Mouse (Mus musculus) G1E (cell line): ENCODE results near the gene Dscam. TPM values are rescaled to one million over a fixed set of nuclear protein-coding genes. Genes with fewer than 3 reads are reported as not detected.

Experiments used
- ATAC-seq: 2 replicates; pipeline ENCODE4 v1.8.0; 2016; ENCODE audit warnings: mild to moderate bottlenecking; ENCODE audit not compliant: insufficient number of reproducible peaks, poor library complexity, low FRiP score, severe bottlenecking; ENCODE audit errors: extremely low read depth
- DNase-seq: peaks from one replicate; pipeline ENCODE4 v3.0.0; 2012; ENCODE audit warnings: low spot score
- H3K27me3 ChIP-seq: 2 replicates; pipeline ENCODE4 v1.6.1; 2012; ENCODE audit warnings: mild to moderate bottlenecking, low read length, inconsistent platforms; ENCODE audit not compliant: insufficient read depth
- H3K36me3 ChIP-seq: replicated peaks from 2 replicates; pipeline ENCODE3; 2012; ENCODE audit warnings: mild to moderate bottlenecking, inconsistent platforms
- H3K4me1 ChIP-seq: 2 replicates; pipeline ENCODE4 v1.6.1; 2012; ENCODE audit warnings: low read depth, low read length, inconsistent platforms, mixed read lengths; ENCODE audit not compliant: insufficient read depth
- H3K4me3 ChIP-seq: 2 replicates; pipeline ENCODE4 v1.5.1; 2012; ENCODE audit warnings: low read depth, mild to moderate bottlenecking, inconsistent platforms, low read length, moderate library complexity, mixed read lengths
- H3K9me3 ChIP-seq: replicated peaks from 2 replicates; pipeline ENCODE4 v1.6.1; 2012; ENCODE audit warnings: inconsistent platforms
- CTCF ChIP-seq: IDR thresholded peaks from 2 replicates; pipeline ENCODE4 v1.5.1; 2012; ENCODE audit warnings: low read depth, low read length, inconsistent platforms, mixed read lengths
- GATA1 ChIP-seq: IDR thresholded peaks from 2 replicates; pipeline ENCODE4 v1.6.1; 2012; ENCODE audit warnings: borderline replicate concordance, low read length, inconsistent platforms, mixed read lengths
- GATA2 ChIP-seq: IDR thresholded peaks from 2 replicates; pipeline ENCODE4 v1.6.1; 2012; ENCODE audit warnings: low read depth, low read length, inconsistent platforms, borderline replicate concordance
- POLR2AphosphoS5 ChIP-seq: IDR thresholded peaks from 2 replicates; pipeline ENCODE4 v1.6.1; 2012; ENCODE audit warnings: low read depth, low read length, inconsistent platforms; ENCODE audit not compliant: insufficient replicate concordance
- TAL1 ChIP-seq: conservative IDR thresholded peaks from 2 replicates; pipeline ENCODE4 v1.6.1; 2012; ENCODE audit warnings: low read depth, low read length, inconsistent platforms, mixed read lengths
- polyA plus RNA-seq: library from polyadenylated mRNA; stranded (reverse); fragments of >175 nt; gene quantifications from 2 replicates; pipeline ENCODE4 v1.2.3, GENCODE M21; 2012
- total RNA-seq, 2 experiments: library from RNA; stranded (forward) in 1 of 2; stranded (reverse) in 1 of 2; fragments of 200-1000 nt in 1 of 2; fragments of >200 nt in 1 of 2; fragmentation: Nextera tagmentation in 1 of 2; gene quantifications; 2 replicates each; pipeline ENCODE4 v1.2.3; 2014 to 2017

The Dscam gene
- total and polyA plus RNA-seq, 3 experiments: under 0.01 TPM; not detected in 2

GRCm38 (mm10) chr16:96613275-96613674, 557.3 kb downstream of the Dscam start:
- H3K4me1 ChIP-seq: no peaks in the 10 kb centered on the region
- DNase-seq: no peak

GRCm38 (mm10) chr16:96610806-96611205, 559.7 kb downstream of the Dscam start:
- Histone ChIP-seq H3K9me3 (peaks cover 7% of the 10 kb centered on the region), H3K27me3 (no peaks in the 10 kb centered on the region; the same call in 1 of the 2 replicates), H3K4me1 (no peaks in the 10 kb centered on the region), H3K4me3 (no peak overlapping the region), H3K36me3 (no peaks in the 10 kb centered on the region)
- ATAC-seq (no peak), DNase-seq (no peak)
- TF ChIP-seq CTCF (no peak), GATA1 (no peak), POLR2AphosphoS5 (no peak), GATA2 (no peak), TAL1 (no peak)

More at GRCm38 (mm10) chr16:96613275-96613674, 557.3 kb downstream of the Dscam start:
- Histone ChIP-seq H3K9me3 (peaks cover 6% of the 10 kb centered on the region), H3K36me3 (no peaks in the 10 kb centered on the region), H3K4me3 (no peak overlapping the region), H3K27me3 (no peaks in the 10 kb centered on the region; the same call in 1 of the 2 replicates)
- no peak for ATAC-seq
- TF ChIP-seq POLR2AphosphoS5 (no peak), TAL1 (no peak), GATA2 (no peak), CTCF (no peak), GATA1 (no peak)

GRCm38 (mm10) chr16:96602206-96602605, 568.3 kb downstream of the Dscam start:
- ATAC-seq (no peak), DNase-seq (no peak)
- H3K36me3 ChIP-seq: no peaks in the 10 kb centered on the region
- H3K4me1 ChIP-seq: no peaks in the 10 kb centered on the region
- TF ChIP-seq CTCF (no peak), TAL1 (no peak), GATA1 (no peak), POLR2AphosphoS5 (no peak), GATA2 (no peak)
- H3K27me3 ChIP-seq: no peaks in the 10 kb centered on the region
- no peak overlapping the region for H3K4me3 ChIP-seq
- H3K9me3 ChIP-seq: peaks cover 14% of the 10 kb centered on the region

GRCm38 (mm10) chr16:96600791-96601190, 569.8 kb downstream of the Dscam start:
- DNase-seq: no peak

GRCm38 (mm10) chr16:96599401-96600060, 571.0 kb downstream of the Dscam start:
- no peak for ATAC-seq
- H3K9me3 ChIP-seq: peaks cover 19% of the 10 kb centered on the region
- DNase-seq: no peak
- H3K36me3 ChIP-seq: no peaks in the 10 kb centered on the region
- no peaks in the 10 kb centered on the region for H3K27me3 ChIP-seq
- no peaks in the 10 kb centered on the region for H3K4me1 ChIP-seq
- TF ChIP-seq CTCF (no peak), POLR2AphosphoS5 (no peak), GATA1 (no peak), TAL1 (no peak), GATA2 (no peak)
- H3K4me3 ChIP-seq: no peak overlapping the region

More at GRCm38 (mm10) chr16:96600791-96601190, 569.8 kb downstream of the Dscam start:
- H3K27me3 ChIP-seq: no peaks in the 10 kb centered on the region
- ATAC-seq: no peak
- H3K4me1 ChIP-seq: no peaks in the 10 kb centered on the region
- no peak overlapping the region for H3K4me3 ChIP-seq
- H3K9me3 ChIP-seq: peaks cover 14% of the 10 kb centered on the region
- TF ChIP-seq TAL1 (no peak), CTCF (no peak), POLR2AphosphoS5 (no peak)
- no peaks in the 10 kb centered on the region for H3K36me3 ChIP-seq

GRCm38 (mm10) chr16:96575841-96576240, 594.7 kb downstream of the Dscam start:
- ATAC-seq (no peak), DNase-seq (no peak)
- peaks cover 6% of the 10 kb centered on the region; the same call in 1 of the 2 replicates for H3K9me3 ChIP-seq
- TF ChIP-seq GATA2 (no peak), CTCF (no peak), GATA1 (no peak), TAL1 (no peak), POLR2AphosphoS5 (no peak)
- H3K4me1 ChIP-seq: no peaks in the 10 kb centered on the region
- no peaks in the 10 kb centered on the region for H3K36me3 ChIP-seq
- no peak overlapping the region for H3K4me3 ChIP-seq
- no peaks in the 10 kb centered on the region for H3K27me3 ChIP-seq

GRCm38 (mm10) chr16:96567428-96567827, 603.1 kb downstream of the Dscam start:
- Histone ChIP-seq H3K27me3 (no peaks in the 10 kb centered on the region), H3K4me3 (no peak overlapping the region), H3K9me3 (peaks cover 3% of the 10 kb centered on the region; the same call in 1 of the 2 replicates), H3K36me3 (no peaks in the 10 kb centered on the region), H3K4me1 (no peaks in the 10 kb centered on the region)
- DNase-seq: no peak
- ATAC-seq: no peak
- TF ChIP-seq POLR2AphosphoS5: no peak
- TF ChIP-seq GATA1: no peak
- TF ChIP-seq CTCF: no peak
- TF ChIP-seq GATA2: no peak
- no peak for TF ChIP-seq TAL1
